36 mouse cellular contexts compared by ENCODE assay signal in genomic region chr4:43535628-43536027, GRCm38 (mm10). TPM values are rescaled to one million over a fixed set of nuclear protein-coding genes. Genes with fewer than 3 reads are reported as not detected.
"Had no signal": no experiment of that assay in that cellular context is flagged by ENCODE, and none has a peak within 500 bp of the region (broad histone marks: within the 10 kb centered on the region; RNA-seq: fewer than 3 reads in every experiment).

No protein-coding gene starts in this region.

- H3K9me3 ChIP-seq: heart, embryonic 12.5 days; heart, embryonic 13.5 days; heart, embryonic 15.5 days; hindbrain, embryonic 10.5 days; hindbrain, embryonic 12.5 days; hindbrain, embryonic 13.5 days; hindbrain, embryonic 15.5 days; intestine, embryonic 15.5 days; kidney, embryonic 15.5 days had no signal

- H3K27ac ChIP-seq: heart, embryonic 13.5 days; heart, embryonic 15.5 days; hindbrain, embryonic 10.5 days; hindbrain, embryonic 12.5 days; hindbrain, embryonic 13.5 days; hindbrain, embryonic 14.5 days; hindbrain, embryonic 15.5 days; hindbrain, postnatal 0 days; intestine, embryonic 15.5 days; kidney, embryonic 15.5 days; kidney, postnatal 0 days; layer of hippocampus, adult 2 months; left cerebral cortex, adult 2 months had no signal

- DNase-seq: heart, postnatal 10 days; heart, postnatal 14 days; heart, postnatal 36 days; heart, postnatal 4 days; kidney, adult 11 months; kidney, adult 18-20 months; kidney, adult 2 months; kidney, adult 8-10 months; kidney, adult 9 months; kidney, postnatal 10 days; kidney, postnatal 14 days; kidney, postnatal 25 days; kidney, postnatal 36 days; kidney, postnatal 4 days; layer of hippocampus, adult 9-11 months; layer of hippocampus, postnatal 36 days had no signal

- H3K4me3 ChIP-seq: heart, embryonic 12.5 days; heart, embryonic 13.5 days; heart, embryonic 15.5 days; hindbrain, embryonic 10.5 days; hindbrain, embryonic 12.5 days; hindbrain, embryonic 13.5 days; hindbrain, embryonic 15.5 days; intestine, embryonic 15.5 days; kidney, embryonic 15.5 days; layer of hippocampus, adult 2 months; left cerebral cortex, adult 2 months had no signal

- H3K27me3 ChIP-seq: heart, embryonic 12.5 days; heart, embryonic 13.5 days; heart, embryonic 15.5 days; hindbrain, embryonic 12.5 days; hindbrain, embryonic 13.5 days; hindbrain, embryonic 15.5 days; intestine, embryonic 15.5 days; kidney, embryonic 15.5 days had no signal

- ATAC-seq: hindbrain, embryonic 16.5 days; hindbrain, postnatal 0 days; inflammation-experienced regulatory T-cells, adult 6 months; intestine, embryonic 15.5 days; intestine, embryonic 16.5 days; intestine, postnatal 0 days had no signal

- H3K4me1 ChIP-seq: hindbrain, embryonic 10.5 days; hindbrain, embryonic 12.5 days; hindbrain, embryonic 13.5 days; hindbrain, embryonic 15.5 days; intestine, embryonic 15.5 days; kidney, embryonic 15.5 days had no signal

RNA-seq across cellular contexts. Expression of gene Tpm2, which starts 12.1 kb away (rescaled TPM):
- polyA plus RNA-seq: inflammation-experienced regulatory T-cells, adult 6 months had no signal

RNA-seq across cellular contexts. Expression of gene Car9, which starts 28.9 kb away (rescaled TPM):
- total RNA-seq: layer of hippocampus, adult 18-20 months; layer of hippocampus, adult 2 months; layer of hippocampus, postnatal 14 days; left cerebral cortex, adult 2 months had no signal

RNA-seq across cellular contexts. Expression of gene Arhgef39, which starts 36.1 kb away (rescaled TPM):
- total RNA-seq: layer of hippocampus, adult 18-20 months had no signal
